Mouse (Mus musculus) forebrain, embryonic 10.5 days (tissue): ENCODE data around the gene Slirp. TPM values are rescaled to one million over a fixed set of nuclear protein-coding genes. Genes with fewer than 3 reads are reported as not detected.

Experiments
- microRNA-seq: library from miRNA; unstranded; fragments of <30 nt; microRNA quantifications from one replicate; pipeline ENCODE4, GENCODE M21; 2017
- polyA plus RNA-seq: library from polyadenylated mRNA; unstranded; fragments of >200 nt; fragmentation: Nextera tagmentation; extraction: Ambion mirVana; gene quantifications from 2 replicates; pipeline ENCODE4 v1.2.1, GENCODE M21; 2016

Gene Slirp
- polyA plus RNA-seq, 1 experiment from 2014 or later, result 319 TPM

Small RNAs within 50 kb of the gene (microRNA-seq; reads per million reads assigned to microRNA genes)
- gene Mir3068, result 25.4 reads per million, percentile 33 among the genes with 10 or more reads in this experiment

Other genes with a start within 250 kb of the Slirp start
- gene Samd15, start 244.2 kb upstream of the Slirp start, polyA plus RNA-seq, result 1.7 and 2.0 TPM in 2 replicates
- 3.5 and 3.7 TPM in 2 replicates for gene Tmed8, start 243.4 kb upstream of the Slirp start, polyA plus RNA-seq
- 0.46 and 0.84 TPM in 2 replicates for gene Noxred1, start 205.2 kb upstream of the Slirp start, polyA plus RNA-seq
- gene Vipas39, start 177.6 kb upstream of the Slirp start, polyA plus RNA-seq, result 51.2 and 54.1 TPM in 2 replicates
- gene Ahsa1, start 177.4 kb upstream of the Slirp start, polyA plus RNA-seq, result 279 and 280 TPM in 2 replicates
- gene Ism2, start 144.2 kb upstream of the Slirp start, polyA plus RNA-seq, result 0.63 and 1.8 TPM in 2 replicates
- 51.4 and 56.1 TPM in 2 replicates for gene Sptlc2, start 55.5 kb upstream of the Slirp start, polyA plus RNA-seq
- gene Alkbh1, start 121 bp downstream of the Slirp start, polyA plus RNA-seq, result 63.1 and 71.7 TPM in 2 replicates
- gene Snw1, start 28.4 kb downstream of the Slirp start, polyA plus RNA-seq, result 167 and 169 TPM in 2 replicates
- gene Gm5788, start 50.8 kb downstream of the Slirp start, polyA plus RNA-seq, result not detected in 2 replicates
- not detected in 2 replicates for gene Gm8300, start 70.4 kb downstream of the Slirp start, polyA plus RNA-seq
- gene Oog1, start 158.8 kb downstream of the Slirp start, polyA plus RNA-seq, result not detected in 2 replicates
- gene Gm4027, start 175.0 kb downstream of the Slirp start, polyA plus RNA-seq, result not detected in 2 replicates
- not detected in 2 replicates for gene Gm16381, start 200.7 kb downstream of the Slirp start, polyA plus RNA-seq